Mouse (Mus musculus) spleen, postnatal 36 days (tissue): ENCODE data around the gene Adarb1.
A peak's percentile ranks its signal among the peaks of the same experiment; 100 is the strongest.

Experiments
- DNase-seq, 2 experiments: peaks; one replicate each; pipeline ENCODE4 v3.0.0; 2022; ENCODE audit warnings: low spot score in 2 of 2, mixed read lengths in 1 of 2

The Adarb1 gene

DNA sequence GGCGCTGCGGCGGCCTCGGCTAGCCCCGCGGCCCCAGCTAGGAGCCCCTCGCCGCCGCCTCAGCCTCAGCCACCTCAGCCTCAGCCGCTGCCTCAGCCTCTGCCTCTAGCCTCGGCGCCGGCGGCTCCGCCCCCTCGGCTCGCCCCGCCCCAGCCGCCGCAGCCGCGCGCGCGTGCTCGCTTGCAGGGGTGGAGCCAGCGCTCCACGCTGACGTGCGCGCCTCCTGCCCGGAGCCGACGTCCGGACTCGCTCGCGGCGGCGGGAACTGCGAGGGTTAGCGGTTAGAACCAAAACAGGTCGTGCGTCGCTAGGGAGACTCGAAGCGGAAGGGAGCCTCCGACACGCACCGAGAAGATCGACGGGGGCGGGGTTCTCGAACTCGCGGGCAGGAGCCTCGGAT is at the start of gene Adarb1:
Adarb1 (minus strand) TSS at position 133 of the 400 bp plus-strand sequence.
- DNase-seq: peak; percentile 86

DNA sequence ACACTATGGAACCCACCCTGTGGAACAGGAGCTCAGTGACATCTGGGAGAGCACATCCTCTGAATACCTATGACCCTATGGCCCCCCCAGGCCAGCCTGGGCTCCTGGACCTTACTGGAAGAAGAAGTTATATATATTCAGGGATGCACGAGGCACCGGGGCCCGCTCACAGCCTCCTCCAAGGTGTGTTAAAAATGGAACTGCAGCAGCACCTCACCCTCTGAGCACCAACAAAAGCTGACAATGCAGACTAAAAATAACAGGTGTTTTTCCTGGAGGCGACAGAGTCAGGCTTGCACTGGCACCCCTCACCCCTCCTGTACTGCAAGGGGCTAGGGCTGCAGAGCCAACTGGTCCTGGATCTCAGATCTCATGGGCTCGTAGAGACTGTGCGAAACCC is 49.3 kb upstream of the Adarb1 start:
- DNase-seq: no peak

DNA sequence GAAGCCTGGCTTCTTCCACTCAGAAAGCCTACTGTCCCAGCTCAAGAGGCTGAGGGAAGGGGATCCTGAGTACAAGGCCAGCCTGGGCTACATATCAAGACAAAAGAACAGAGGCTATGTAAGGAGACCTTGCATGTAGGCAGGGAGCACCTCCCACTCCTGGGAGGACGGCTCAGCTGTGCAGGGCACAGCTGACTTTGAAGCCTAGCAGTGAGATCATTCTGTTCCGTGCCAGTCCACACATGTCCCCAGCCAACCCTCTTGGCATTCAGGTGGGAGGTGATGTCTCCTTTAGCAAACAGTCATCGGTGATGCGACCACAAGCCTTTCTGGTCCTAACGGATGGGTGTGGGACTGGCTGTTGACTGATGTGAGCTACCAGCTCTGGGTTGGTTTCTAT is 47.8 kb upstream of the Adarb1 start:
- no peak for DNase-seq

GRCm38 (mm10) chr10:77464181-77464936 is 46.3 kb upstream of the Adarb1 start:
- peak in 1 of 2 experiments; percentile 7 for DNase-seq

DNA sequence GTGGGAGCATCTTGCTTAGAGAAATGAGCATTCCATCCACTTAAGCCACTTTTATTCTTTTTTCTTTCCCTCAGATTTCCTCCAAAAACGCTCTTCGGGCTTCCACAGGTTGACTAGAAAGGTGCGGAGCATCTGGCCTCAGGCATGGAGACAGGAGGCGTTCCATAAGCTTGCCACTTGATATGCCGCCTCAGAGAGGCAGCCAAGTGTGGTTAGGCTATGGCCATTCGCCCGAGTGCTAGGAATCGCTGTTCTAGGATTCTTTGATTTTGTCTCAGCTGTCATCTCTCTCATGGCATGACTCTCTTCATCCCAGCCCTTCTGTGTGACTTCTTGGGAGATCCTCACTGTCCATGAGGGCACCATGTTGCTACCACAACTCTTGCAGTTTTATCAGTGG is 43.1 kb upstream of the Adarb1 start:
- DNase-seq: no peak

GRCm38 (mm10) chr10:77457701-77458100 is 39.6 kb upstream of the Adarb1 start:
- DNase-seq: no peak

DNA sequence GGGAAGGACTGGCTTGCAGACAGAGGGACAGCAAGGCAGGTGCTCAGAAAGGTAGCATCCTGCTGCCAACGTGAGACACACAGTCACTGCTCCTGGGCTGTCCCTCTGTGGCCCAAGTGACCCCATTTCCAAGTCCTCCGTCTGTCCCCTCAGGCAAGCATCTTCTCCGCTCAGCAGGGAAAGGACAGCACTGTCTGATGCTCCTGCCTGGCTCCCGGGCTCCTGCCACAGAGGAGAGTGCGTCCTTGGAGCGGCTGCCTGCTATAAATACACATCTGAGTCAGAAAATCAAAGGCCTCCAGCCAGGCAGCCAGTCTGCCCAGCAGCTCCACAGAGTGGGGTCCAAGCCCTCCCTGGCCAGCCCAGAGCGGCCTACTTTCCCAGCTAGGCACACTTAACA is 38.4 kb upstream of the Adarb1 start:
- DNase-seq: no peak

- no peak for DNase-seq
These were observed 37.4 kb upstream of the Adarb1 start for GRCm38 (mm10) chr10:77455251-77456010.

GRCm38 (mm10) chr10:77454795-77455194 is 36.7 kb upstream of the Adarb1 start:
- no peak for DNase-seq

- no peak for DNase-seq
These were observed 33.8 kb upstream of the Adarb1 start for GRCm38 (mm10) chr10:77451822-77452221.

GRCm38 (mm10) chr10:77450159-77450464 is 32.0 kb upstream of the Adarb1 start:
- no peak for DNase-seq

DNA sequence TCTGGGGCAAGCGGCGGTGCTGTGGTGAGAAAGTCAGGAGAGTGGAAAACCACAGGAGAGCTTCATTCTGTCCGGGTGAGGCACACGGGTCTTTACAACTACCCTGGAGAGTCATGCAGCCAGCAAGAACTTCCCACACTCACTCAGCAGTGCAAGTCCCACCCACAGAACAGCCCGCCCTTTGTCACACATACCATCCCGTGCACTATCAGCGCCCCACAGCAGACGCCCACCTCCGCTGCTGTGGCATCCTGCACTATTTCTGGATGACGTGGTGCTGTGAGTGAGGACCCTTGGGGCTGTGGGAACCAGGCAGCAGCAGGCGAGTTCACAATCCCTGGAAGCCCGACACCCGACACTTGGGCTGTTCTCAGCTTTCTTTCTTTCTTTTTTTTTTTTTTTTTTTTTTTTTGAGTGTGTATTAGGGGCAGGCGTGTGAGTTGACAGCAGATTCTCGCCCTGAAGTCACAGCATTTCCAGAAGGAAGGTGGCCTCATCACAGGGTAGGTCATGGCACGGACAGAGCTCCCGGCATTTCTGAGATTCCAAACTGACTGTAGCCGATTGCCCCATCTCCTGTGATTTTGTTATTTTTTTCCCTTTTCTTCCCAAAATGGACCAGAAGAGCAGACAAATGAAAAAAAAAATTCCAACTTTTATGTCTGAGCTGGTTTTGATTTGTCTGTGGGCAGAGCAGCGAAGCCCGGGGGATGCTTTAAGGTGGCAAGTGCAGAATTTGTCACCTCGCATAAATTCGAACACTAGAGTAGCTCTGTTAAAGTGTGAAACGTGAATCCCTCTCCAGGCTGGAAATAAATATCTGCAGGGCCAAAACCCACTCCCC is 31.5 kb upstream of the Adarb1 start:
- DNase-seq: no peak

DNA sequence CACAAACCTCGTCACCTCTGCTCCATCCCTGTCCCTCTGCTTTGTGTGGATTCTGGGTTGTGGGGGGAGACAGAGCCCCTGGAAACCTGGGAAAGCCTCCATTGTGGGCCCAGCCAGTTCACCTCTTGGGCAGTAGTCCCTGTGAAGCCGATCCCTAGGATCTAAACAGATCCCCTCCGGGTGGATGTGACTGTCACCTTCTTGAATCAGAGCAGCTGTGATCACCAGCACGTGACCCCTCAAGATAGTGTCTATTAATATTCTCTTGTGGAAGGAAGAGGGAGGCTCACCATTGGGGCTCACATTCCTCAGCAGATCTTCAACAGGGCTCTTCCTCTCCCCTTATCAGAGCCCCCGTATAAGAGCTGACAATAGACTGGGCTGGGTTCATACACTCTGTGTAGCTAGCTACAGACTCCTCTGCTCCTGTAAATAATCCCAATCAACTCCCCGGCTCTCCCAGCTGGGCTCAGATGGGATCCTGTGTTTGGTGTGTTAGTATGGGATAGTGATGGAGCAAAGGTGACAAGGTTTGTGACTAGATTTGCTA is 30.7 kb upstream of the Adarb1 start:
- no peak for DNase-seq

GRCm38 (mm10) chr10:77448209-77448608 is 30.1 kb upstream of the Adarb1 start:
- DNase-seq: no peak

- DNase-seq: no peak
These were observed 29.7 kb upstream of the Adarb1 start for GRCm38 (mm10) chr10:77447755-77448154.

- DNase-seq: no peak
These were observed 24.2 kb upstream of the Adarb1 start for GRCm38 (mm10) chr10:77442250-77442649.

DNA sequence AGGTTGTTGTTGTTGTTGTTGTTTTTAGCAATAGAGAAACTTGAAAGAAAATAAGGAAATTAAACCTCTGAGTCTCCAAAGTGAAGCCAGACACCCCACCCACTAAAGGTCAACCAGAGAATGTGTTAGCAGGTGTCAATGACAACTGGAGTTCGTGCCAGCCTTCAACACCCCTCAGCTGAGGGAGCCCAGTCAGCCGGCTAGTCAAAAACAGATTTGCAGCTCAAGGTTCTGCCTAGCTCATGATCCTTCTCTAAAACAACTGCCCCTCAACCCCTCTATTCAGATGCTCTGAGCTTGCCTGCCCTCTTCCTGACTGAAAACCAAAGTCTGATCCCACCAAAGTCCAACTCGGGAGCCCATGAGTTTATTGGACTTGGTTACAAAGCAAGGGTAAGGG is 23.7 kb upstream of the Adarb1 start:
- no peak for DNase-seq

- no peak for DNase-seq
These were observed 23.0 kb upstream of the Adarb1 start for GRCm38 (mm10) chr10:77440841-77441755.

DNA sequence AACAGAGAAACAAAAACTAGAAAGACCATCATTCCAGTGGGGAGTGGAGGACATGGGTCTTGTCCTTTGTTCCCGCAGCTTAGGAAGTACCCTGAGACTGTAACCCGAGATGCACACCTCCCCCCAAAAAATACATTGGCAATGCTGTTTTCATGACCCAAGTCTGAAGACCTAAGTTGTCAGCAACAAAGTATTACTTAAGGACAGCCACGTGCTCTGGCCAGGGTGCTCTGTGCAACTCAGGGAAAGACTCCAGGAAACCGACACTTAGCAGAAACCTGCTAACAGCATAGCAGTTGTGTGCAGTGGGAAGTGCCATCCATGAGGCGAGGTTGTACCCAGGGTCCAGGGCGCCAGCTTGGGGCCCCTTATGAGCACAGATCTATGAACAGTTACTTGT is 22.2 kb upstream of the Adarb1 start:
- DNase-seq: no peak

DNA sequence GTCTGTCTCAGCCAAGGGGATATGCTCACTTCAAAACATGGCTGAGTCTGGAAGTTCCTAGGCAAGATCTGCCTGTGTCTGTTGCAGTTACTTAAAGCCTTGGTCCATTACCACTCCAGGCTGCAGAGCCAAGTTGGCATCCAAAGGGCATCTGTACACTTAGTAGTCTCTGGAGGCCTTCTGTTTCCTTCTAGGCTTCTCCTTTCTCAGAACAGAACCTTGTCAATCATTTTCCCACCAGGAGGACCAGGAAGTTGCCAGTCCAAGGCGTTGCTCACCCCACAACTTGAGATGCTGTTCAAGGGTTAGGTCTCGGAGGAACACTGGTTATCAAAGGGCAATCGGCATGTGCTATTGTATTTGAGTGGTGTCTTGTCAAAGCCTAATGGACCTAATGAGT is 21.0 kb upstream of the Adarb1 start:
- no peak for DNase-seq

- no peak for DNase-seq
These were observed 20.0 kb upstream of the Adarb1 start for GRCm38 (mm10) chr10:77438021-77438420.
